Mouse (Mus musculus): Measurements from ENCODE around the gene Ccdc86.

Ccdc86 gene

DNA sequence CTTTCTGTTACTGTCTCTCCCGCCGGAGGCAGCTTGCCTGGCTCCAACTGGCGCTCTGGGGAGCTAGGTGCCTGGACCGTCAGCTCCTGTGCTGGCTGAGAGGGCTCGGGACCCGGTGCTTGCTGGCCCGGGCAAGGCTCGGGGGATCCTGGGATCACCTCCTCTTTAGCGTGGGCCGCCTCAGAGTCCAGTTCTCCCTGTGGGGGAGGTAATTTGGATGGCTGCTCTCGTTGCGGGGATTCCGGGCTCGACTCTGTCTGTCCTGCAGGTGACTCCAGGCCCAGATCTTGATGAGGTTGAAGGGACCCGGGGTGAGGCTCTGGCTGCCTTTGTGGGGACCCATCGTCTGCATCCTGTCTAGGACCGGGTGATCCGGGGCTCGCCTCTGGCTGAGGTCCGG is 650 bp downstream of the Ccdc86 start:
- no peak for DNase-seq

DNA sequence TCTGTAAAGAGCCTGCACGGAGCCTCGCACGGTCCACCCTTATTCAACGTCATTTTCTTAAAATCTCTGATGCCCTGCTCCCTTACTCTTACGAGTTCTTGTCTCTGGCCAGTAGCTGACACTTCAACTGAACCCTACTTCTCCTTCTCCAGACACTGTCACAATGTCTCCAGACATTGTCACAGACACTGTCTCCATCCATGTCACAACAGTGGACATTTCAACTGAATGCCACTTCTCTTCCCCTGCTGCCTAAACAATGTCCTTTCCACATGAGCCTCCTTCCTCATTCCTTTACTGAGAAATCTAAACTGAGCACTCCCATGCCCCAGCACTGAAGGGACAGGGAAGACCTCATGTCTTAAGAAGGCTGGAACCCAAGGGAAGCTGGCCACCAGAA is 1.8 kb downstream of the Ccdc86 start:
- no peak for DNase-seq

DNA sequence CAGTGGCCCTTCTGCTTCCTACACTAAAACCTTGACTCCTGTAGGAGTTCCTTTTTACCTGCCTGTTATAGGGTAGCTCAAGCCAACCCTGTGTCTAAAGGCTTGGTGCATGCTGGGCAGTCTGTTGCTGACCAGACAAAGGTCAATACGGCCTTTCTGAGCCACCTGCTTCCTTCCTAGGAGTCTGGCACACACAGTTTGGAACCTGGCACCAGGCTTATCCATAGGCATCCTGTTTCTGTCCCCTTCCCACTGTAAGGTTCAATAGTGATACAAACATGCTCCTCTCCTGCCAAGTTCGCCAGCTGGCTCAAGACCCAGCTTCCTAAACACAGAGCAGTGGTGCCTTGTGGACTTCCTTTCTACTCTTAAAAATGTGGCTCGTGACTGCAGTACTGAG is 2.6 kb downstream of the Ccdc86 start:
- DNase-seq, result no peak

DNA sequence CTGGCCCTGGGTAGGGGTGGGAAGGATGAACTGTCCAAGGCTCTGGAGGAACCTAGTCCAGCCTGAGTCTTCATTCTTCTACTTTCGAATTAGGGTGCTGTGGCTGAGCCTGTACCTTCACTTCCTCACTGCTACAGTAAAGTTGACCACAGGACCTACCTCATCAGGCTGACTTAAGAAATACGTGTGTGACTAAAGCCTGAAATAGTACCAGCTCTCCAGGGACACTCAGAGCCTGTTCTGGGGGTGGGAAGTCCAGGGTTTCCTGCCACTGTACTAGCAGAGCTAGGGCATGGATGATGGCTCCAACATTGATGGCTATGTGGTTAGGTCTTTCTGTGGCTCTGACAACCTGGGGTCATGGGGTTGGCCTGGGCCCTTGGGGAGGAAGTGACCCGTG is 5.1 kb downstream of the Ccdc86 start:
- no peak for DNase-seq

DNA sequence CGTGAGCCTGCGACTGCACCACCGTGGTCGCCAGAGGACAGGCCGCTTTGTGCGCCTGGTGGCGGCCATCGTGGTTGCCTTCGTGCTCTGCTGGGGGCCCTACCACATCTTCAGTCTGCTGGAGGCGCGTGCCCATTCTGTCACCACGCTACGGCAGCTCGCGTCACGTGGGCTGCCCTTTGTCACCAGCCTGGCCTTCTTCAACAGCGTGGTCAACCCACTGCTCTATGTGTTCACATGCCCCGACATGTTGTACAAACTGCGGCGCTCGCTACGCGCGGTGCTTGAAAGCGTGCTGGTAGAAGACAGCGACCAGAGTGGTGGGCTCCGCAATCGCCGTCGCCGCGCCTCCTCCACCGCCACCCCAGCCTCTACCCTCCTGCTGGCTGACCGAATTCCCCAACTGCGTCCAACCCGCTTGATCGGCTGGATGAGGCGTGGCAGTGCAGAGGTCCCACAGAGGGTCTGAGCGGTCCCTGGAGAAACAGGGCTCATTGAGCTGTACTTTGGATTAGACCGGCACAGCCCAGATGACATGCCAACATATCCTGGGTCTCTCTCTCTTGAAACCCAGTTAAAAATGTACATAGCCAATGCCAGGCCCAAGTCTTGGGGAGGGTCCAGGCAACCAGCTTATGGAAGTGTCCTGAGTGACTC is 8.1 kb downstream of the Ccdc86 start:
- DNase-seq, result peak; percentile 73

DNA sequence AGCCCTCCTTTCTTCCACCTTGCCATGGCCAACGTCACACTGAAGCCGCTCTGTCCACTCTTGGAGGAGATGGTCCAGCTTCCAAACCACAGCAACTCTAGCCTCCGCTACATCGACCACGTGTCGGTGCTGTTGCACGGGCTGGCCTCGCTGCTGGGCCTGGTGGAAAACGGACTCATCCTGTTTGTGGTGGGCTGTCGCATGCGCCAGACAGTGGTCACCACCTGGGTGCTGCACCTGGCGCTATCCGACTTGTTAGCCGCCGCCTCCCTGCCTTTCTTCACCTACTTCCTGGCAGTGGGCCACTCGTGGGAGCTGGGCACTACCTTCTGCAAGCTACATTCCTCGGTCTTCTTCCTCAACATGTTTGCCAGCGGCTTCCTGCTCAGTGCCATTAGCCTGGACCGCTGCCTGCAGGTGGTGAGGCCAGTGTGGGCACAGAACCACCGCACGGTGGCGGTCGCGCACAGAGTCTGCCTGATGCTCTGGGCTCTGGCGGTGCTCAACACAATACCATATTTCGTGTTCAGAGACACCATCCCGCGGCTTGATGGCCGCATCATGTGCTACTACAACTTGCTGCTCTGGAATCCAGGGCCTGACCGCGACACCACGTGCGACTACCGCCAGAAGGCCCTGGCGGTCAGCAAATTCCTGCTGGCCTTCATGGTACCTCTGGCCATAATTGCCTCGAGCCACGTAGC is 8.8 kb downstream of the Ccdc86 start:
- peak; percentile 91 for DNase-seq

DNA sequence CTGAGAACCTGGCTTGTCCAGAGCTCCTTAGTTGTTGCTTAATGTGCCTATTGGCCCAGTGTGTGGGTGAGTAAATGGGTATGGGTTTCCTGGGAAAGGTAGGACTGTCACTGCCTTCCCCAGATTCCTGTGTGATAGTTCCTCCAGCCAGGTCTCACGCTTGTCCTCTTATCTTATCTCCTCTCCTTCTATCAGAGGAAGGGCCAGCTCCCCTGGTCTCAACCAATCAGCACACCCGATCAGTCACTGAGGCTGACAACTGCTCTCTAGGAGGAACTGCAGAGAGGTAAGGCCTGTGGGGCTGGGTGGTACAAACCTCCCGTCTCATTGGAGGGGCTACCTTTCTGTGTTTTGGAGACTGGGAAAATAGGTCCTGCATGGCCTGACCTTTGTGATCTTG is 10.3 kb downstream of the Ccdc86 start:
- DNase-seq, result no peak

DNA sequence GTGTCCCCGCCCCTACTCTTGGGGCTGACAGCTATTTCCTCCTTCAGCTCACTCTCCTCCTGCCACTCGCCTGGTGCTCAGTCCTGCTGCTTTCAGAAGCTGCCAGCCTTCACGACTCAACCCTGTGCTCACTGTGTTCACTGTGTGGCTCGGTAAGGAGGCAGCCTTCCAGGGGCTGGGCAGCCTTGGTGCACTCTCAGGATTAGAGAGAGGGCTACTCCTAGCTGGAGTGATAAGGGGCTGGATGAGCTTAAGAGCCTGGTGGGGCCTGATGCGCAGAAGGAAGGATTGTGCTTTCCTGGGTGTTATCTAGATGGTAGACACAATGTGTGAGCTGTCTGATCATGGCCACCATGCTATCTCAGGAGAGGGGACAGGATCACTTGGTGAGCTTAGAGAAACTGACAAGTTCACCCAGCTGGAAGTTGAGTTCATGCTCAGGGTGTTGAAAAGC is 11.9 kb downstream of the Ccdc86 start, which contains the start of gene Ptgdr2:
TSS of gene Ptgdr2 (plus strand) at position 51 of the 454 bp plus-strand sequence.
- DNase-seq, result no peak

DNA sequence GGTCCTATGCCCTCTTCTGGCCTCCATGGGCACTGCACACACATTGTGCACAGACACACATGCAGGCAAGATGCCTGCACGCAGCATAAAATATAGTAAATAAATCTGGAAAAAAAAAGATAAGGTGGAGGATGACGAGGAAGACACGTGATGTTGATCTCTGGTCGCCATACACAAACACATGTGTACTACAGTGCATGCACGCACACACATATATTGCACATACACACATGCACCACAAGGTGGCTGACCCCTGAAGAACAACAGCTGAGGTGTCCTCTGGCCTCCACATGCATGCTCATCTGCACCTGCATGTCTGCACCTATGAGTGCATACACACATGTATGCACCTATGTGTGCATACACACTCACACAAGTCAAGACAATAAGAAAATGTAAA is 13.0 kb downstream of the Ccdc86 start:
- no peak for DNase-seq

DNA sequence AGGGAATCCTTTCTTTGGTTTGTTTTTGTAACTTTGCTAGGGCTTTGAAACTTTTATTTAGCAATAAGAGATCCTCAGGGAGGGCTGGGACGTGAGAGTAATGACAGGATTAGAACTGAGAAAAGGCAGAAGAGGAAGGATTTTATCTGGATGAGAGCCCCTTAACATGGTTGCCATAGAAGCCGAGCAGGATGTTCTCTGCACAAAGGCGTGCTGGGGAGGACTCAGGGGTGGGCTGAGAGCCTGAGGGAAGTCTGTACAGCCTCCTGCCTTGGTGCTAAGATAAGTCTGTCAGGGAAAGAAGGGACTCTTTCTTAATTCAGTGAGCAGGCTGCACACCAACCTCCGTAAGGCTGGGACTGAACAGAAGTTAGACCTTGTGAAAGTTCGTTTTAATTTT is 14.0 kb downstream of the Ccdc86 start:
- DNase-seq, result no peak

DNA sequence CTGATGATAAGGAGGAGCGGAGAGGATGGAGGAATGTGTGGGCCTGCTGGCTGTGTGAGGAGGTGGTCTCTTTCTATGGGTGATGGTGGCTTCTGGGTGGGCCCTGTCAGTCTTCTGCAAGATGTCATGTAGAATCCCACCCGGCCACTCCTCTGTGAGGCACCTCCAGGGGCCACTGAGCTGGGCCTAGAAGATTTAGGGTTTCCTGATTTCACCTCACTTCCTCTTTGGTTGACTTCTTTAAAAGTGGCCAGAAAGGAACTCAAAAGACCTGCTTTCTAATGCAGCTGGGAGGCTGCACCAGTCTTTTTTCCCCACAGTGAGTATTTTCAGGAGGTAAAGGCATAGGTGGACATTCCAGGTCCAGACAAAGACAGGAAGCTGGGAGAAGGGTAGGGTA is 18.4 kb downstream of the Ccdc86 start:
- no peak for DNase-seq

DNA sequence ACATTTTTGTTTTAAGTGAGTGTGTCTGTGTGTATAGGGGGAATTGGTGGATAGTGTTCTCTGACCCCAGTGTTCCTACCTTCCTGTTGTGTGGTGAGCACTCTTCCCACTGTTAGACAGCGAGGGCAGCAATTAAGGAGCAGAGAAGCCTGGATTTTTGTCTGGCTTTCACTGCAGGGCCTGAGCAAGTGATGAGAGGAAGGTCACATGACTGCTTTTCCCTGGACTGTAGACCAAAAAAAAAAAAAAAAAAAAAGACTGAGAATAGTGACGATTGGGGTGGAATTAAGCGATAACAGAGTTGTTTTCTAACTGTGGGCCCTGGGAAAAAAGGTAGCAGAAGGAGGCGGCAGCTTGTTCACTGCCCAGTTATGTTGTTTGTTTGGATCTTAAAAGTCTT is 22.4 kb downstream of the Ccdc86 start:
- peak; percentile 28 for DNase-seq

DNA sequence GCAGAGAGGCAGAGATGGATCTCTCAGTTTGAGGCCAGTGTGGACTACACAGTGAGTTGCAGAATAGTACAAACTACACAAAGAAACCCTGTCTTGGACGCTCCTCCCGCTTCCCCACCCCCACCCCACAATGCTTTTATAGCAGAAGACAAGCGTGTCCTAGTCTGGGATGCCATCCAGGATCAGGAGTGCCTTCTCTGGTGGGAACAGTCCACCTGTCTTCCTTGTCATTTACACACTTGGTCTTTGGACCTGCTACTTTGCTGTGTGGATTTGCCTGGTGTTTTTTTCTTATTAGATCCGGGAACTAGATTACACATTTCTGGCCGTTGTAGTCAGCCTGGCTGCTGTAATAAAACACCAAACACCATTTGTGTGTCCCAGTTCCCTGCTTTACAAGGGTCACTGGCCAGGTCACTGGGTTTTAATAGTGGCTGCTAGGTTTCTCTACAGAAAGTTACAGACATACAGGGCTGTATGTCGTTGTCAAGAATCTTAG is 22.9 kb downstream of the Ccdc86 start:
- peak; percentile 38 for DNase-seq

DNA sequence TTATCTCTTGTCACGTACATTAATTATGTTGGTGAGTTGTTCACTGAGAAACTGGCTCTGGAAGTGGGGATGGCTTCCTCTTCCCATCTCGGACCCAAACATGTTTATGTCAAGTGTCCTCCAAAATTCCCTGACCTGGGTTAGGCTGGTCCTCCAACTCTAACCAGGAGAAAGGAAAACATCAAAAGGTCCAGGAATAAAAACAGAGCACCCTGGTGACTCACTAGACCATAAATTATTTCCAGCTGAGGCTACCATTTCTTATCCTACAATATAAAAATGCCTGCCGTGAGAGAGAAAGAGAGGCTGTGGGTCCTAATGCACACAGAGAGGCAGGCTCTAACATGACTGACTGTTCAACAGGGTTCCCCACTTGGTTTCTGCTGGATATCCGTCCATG is 24.8 kb downstream of the Ccdc86 start:
- DNase-seq, result no peak

DNA sequence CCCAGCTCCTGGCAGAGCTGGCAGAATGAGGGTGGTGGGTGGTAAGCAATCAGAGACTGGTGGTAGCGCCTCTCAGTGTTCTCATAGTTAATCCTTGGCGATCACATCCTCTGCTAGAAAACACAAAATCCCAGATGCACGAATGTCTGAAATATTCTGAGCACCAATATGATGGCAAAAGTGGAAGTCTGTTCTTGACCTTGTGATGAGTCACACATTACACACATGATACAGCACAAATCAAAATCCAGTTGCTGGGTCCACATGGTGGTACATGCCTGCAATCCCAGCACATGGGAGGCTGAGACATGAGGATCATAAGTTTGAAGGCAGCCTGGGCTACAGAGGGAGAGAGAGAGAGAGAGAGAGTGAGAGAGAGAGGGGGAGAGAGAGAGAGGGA is 28.0 kb downstream of the Ccdc86 start:
- no peak for DNase-seq

DNA sequence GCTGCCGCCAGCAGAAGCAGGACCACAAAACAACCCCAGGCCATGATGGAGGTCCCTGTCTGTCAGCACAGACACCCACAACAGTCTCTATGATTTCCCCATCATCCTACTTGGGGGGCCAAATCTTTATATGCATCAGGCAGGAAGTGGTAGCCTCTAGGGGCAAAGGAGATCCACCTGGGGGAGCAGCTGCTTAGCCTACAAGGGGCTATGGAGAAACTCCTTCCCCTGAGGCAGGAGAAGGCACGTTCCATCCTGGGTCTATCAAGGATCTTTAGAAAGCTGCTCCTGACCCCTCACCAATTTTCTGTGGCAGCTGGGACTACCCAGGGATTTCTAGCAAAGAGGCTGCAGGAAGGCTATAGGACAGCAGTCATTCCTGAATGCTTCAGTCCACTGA is 28.5 kb downstream of the Ccdc86 start, which contains the start of gene Zp1:
TSS of gene Zp1 (minus strand) at position 101 of the 400 bp plus-strand sequence.
- DNase-seq, result no peak

DNA sequence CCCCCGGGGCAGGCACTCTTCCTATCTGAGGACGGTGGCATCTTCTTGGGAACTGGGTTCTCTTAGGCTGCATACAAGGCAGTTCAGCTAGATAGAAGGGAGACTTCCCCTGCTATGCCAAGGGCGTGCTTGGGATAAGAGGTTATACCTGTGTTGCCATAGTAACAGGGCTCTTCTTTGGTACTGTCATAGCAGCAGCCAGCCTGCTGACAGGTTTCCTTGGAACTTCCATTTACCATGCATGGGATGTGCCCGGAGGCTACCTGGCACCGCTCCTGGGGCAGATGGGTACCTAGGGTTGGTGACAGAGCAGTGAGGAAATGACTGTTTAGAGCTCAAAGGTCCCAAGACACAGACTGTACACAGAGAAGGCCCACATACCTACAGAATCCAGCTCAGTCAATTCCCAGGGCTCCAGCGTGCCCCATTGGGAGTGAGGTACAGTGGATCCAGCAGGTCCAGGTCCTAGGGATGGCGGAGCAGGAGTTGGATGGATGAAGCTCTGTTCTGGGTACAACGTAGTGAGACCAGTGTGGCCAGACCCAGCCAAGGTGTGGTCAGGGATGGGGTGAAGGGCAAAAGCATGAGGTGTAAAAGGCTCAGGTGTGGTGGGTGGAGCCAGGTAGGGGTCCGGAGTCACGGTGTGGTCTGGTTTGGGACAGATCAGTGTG is 30.6 kb downstream of the Ccdc86 start:
- DNase-seq, result no peak

DNA sequence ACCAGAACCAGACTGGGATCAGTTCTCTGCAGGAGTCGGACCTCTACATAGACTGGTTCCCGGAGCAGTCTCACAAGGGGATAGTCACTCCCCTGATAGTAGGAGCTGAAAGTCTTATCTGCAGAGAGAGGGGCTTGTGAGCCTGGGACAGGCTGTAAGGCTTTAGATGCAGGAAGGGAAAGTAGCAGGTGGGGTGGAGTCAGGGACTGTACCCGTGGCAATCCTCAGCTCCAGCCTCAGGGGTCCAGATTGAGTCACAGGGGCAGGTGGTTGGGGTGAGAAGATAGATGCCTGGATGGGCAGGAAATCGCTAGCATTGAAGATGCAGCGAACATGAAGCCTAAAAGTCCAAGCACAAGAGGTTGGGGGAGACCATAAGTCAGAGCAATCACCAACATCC is 32.6 kb downstream of the Ccdc86 start:
- no peak for DNase-seq

DNA sequence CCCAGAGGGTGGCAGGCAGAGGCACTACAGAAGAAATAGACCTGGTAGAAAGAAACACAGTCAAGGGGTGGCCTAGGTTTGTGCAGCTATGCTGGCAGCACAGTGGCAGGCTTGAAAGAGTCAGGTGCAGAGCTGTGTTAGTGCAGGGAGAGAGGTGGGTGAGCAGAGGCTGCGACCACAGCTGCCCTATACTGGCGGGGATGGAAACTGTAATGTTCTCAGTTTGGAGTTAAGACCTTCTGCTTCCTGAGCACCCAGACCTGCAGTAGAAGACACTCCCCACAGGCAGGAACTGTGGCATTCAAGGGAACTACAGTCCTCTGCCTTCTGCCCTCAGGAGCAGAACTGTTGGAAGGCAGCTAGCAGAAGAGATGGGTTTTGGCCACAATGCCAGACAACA is 34.2 kb downstream of the Ccdc86 start:
- DNase-seq, result no peak

DNA sequence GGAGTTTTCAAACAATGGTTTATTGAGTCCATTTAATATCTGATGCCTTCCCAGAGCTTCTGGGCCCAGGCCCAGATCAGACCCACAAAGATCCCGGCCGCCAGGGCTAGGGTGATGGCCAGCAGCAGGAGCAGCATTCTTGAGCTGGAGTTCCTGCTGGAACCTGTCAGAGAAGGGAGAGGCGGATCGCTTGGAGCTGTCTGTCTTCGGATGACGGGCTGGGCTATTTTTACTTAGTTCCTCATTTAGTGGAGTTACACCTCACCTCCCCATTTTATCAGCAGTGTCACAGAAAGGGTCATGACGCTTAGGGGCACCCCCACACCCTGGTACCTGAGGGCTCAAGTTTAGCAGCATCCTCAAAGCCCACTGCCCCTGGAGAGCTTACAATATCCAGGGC is 34.8 kb downstream of the Ccdc86 start:
- no peak for DNase-seq

DNA sequence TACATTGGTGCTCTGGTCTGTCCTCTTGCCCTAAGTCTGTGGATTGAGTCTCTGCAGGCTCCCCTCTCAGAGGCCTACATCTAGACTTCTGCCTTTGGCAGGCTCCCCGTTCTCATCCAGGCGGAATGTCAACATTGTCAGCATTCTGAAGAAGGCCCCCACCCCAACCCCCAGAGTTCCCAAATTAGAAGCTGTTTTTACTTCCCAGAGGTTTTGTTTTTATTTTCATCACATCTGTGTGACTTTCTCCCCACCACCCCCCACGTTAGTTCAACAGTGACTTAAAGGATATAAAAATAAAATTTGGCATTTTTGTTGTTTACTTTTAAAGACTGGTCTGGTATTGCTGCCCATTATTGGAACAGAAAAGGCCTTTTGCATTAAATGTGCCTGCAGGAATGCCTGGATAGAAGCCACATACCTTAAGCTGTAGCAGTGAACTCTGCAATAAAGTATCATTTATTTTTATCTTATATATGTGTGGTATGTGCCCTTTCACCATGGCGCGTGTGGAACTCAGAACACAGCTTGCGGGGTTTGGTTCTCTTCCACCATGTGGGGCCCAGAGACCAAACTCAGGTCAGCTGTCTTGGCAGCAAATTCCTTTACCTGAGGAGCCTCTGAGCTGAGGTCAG is 39.9 kb downstream of the Ccdc86 start:
- no peak for DNase-seq

DNA sequence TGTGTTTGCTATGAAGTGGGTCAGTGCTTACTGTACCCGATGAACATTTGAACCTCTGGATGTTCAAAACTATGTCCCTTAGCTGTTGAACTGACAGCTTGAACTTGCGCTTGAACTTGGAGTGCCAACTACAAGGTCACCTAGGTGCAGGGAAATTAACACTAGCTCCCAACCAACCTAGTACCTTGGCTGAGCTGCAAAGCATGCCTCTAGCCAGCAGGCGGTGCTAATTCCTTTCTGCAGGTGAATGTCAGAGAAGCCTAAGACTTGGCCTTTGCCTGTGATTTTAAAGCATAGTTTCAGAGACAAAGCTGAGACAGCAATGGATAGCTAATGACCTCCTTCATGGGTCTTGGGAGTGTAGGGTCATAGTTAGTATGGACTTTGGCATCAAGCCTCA is 41.2 kb downstream of the Ccdc86 start:
- DNase-seq, result peak; percentile 68

DNA sequence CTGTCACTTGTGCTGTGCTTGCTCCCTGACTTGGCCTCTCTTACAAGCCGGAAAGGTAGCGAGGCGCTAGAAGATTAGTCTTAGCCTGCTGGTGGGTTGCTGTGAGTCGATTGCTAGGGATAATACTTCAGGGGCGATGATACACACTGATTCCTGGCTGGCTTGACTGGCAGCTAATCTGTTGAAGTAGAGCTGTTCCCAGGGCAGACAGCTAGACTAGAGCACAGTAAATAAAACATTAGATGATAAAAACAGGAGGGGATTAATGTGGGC is 43.4 kb downstream of the Ccdc86 start:
- DNase-seq, result no peak

All from embryo, embryonic 11 days (tissue).